Mouse (Mus musculus): ENCODE measurements around the gene Copg2. TPM values are rescaled to one million over a fixed set of nuclear protein-coding genes. Genes with fewer than 3 reads are reported as not detected.

Copg2 gene
- polyA plus RNA-seq (2012; rRNA removed): 40.1 and 47.9 TPM in 2 replicates

GRCm38 (mm10) chr6:30896195-30896985 lies at the start of gene Copg2:
Copg2 (minus strand) TSS chr6:30896794.

GRCm38 (mm10) chr6:30915473-30915872 lies 18.9 kb upstream of the Copg2 start, which contains the start of gene Tsga13:
Tsga13 (minus strand) TSS chr6:30915573.

GRCm38 (mm10) chr6:30723331-30723730 lies 173.3 kb downstream of the Copg2 start, which contains the start of gene Mest:
Mest (plus strand) TSS chr6:30723547.

Other genes with a start within 250 kb of the Copg2 start
- 17.3 and 20.3 TPM in 2 replicates for gene Cep41, start 203.0 kb downstream of the Copg2 start, polyA plus RNA-seq (2012; rRNA removed)
- gene Mest, start 173.2 kb downstream of the Copg2 start, polyA plus RNA-seq (2012; rRNA removed): 582 and 859 TPM in 2 replicates
- 0.35 and 0.37 TPM in 2 replicates for gene Tsga13, start 18.8 kb upstream of the Copg2 start, polyA plus RNA-seq (2012; rRNA removed)
- gene Klf14, start 62.3 kb upstream of the Copg2 start, polyA plus RNA-seq (2012; rRNA removed): 0.26 and 1.2 TPM in 2 replicates

Measured in central nervous system, embryonic 14 days (tissue).